Mouse (Mus musculus): ENCODE results near the gene Gm14496.
"Not testable (repeated sequence)": the region's sequence is repeated elsewhere in the genome, so short reads cannot be mapped to it uniquely, and the experiment has no call there.

Gene Gm14496

GRCm38 (mm10) chr2:181990829-181991228, at the start of gene Gm14496:
Gene Gm14496 (plus strand): TSS chr2:181991129.
- no peak for DNase-seq

GRCm38 (mm10) chr2:181952747-181953680, 37.9 kb upstream of the Gm14496 start:
- DNase-seq, result not testable (repeated sequence)

GRCm38 (mm10) chr2:181968395-181968794, 22.5 kb upstream of the Gm14496 start:
- DNase-seq, result no peak

- DNase-seq, result no peak
Observed at GRCm38 (mm10) chr2:181969187-181969586, 21.7 kb upstream of the Gm14496 start.

- DNase-seq, result not testable (repeated sequence)
Observed at GRCm38 (mm10) chr2:181981969-181982368, 9.0 kb upstream of the Gm14496 start.

Data from thymus, adult 18-20 months (tissue).